Mouse (Mus musculus) gonadal fat pad, adult 2 months (tissue): ENCODE results near the gene Rsph9. TPM values are rescaled to one million over a fixed set of nuclear protein-coding genes. Genes with fewer than 3 reads are reported as not detected.

Experiments used
- DNase-seq: peaks from one replicate; pipeline ENCODE4 v3.0.0-alpha.2; 2012; ENCODE audit warnings: low read depth
- polyA plus RNA-seq: library from polyadenylated mRNA; depleted of rRNA; stranded (reverse); fragments of >200 nt; gene quantifications from 2 replicates; pipeline ENCODE4 v1.2.3, GENCODE M21; 2012

The Rsph9 gene
- polyA plus RNA-seq, 1 experiment: 10.0 TPM

DNA sequence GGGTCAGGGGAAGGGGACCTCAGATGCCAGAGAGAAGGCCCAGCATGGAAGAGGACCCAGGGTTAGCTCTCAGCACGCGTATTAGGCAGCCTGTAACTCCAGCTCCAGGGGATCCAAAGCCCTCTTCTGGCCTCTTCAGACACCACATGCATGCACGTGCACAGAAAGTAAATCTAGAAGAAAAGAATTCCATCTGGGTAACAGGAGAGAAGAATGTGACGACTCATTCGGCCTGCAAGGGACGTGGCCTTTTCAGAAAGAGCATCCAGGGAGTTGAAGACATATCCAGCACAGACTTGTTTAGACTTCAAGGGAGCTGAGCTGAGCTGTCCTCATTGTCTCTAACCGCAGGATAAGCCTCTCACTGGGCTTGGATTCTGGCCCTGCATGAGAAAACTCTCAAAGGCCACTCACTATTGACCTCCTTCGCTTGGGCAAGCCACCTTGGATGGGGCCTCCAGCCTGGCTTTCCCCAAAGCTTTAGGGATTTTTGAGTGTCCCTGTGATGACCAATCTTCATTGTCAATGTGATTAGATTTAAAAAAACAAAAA is 41.3 kb downstream of the Rsph9 start:
- no peak for DNase-seq

- no peak for DNase-seq
Observed at GRCm38 (mm10) chr17:46101906-46102305, 42.1 kb downstream of the Rsph9 start.

- DNase-seq: no peak
Observed at GRCm38 (mm10) chr17:46098525-46098924, 45.5 kb downstream of the Rsph9 start.

DNA sequence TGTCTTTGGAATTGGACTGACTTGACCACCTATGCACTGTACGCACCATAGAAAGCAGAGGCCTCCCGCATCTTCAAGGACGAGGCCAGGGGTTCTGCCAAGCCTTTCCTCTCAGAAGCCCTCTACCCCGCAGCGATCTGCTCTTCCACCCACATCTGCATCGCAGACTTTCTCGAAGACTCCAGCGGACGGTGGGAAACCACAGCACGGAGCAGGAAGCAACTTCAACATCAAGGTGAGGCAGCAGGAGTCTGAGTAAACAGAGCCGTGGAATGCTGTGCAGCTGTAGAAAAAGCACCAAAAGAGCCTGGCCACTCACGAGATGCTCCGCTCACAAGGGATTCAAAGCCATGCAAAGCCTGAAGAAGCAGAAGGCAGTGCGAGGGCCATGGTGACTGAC is 52.1 kb downstream of the Rsph9 start:
- no peak for DNase-seq

DNA sequence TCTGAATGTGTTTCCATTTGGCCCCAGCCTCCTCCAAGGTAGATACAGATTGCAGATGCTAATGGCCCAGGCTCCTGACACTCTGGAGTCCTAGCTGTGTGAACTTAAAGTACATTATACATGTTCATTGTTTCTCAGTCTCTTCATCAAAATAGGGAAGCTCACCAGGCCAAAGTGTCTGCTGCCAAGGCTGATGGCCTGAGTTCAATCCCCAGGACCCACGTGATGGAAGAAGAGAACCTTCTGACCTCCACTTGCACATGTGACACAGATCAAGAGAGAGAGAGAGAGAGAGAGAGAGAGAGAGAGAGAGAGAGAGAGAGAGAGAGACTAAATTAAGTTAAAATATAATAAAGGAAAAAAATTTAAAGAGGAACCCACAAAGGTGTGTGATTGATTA is 52.7 kb downstream of the Rsph9 start:
- DNase-seq: no peak

DNA sequence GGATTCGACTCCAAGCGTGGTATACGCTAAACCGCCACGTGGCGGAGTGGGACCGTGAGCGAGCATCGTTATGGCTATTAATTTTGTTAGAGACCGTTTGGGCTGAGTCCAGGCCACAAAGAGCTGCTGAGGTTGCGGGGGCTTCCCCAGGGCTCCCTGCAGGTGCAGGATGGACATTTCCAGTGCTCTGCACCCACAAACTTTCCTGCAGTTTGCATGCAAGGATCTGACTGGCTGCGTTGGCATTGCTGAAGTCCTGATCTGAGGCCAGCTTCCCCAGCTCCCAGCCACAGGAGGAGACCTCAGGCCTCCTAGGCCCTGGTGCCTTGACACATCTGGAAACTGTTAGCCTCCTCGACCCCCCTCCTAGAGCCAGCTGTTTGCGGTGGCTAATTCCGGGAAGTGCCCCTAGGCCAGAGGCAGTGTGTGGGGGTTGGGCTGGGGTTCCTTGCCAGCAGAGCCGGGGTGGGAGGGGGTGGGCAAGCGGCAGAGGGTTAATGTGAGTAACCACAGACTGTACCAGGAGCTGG is 57.6 kb downstream of the Rsph9 start:
- DNase-seq: no peak

GRCm38 (mm10) chr17:46084091-46084501 is 59.9 kb downstream of the Rsph9 start:
- DNase-seq: no peak

GRCm38 (mm10) chr17:46083381-46083780 is 60.6 kb downstream of the Rsph9 start:
- DNase-seq: no peak

- no peak for DNase-seq
Observed at GRCm38 (mm10) chr17:46081657-46082056, 62.4 kb downstream of the Rsph9 start.

DNA sequence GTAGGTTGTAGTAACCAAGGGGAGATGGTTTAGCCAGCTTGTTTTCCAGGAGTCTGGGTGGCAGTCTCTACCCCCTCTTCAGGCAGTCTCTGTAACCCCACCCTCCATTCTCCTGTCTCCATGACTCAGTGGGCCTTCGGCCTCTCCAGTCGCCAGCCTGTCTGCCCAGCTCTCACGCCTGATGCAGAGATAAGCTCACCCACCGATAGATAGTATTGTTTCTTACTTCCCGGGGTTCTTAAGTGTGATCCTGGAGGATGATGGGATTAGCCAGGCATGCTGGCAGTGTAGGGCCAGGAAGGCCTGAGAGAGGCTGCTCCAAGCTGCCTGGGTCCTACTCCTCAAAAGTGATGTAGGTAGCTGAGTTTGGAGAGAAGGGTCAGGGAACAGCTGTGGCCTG is 63.0 kb downstream of the Rsph9 start:
- DNase-seq: no peak

DNA sequence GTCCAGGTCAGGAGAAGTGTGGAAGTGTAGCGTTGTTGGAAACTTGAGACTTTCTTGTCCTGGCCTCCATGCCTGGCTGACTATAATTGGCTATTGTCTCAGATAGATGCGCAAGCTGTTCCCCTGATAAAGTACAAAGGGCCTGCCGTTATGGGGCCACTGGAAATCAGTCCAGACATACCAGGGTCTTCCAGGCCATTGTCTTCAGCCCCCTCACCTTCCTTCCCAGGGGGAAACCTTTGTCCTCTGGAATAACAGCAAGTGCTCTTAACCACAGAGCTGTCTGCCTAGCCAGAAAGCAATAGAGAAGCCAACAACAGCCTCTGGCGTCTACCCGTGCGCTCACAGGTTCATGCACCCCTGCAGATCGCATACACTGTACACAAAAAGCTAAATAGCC is 63.6 kb downstream of the Rsph9 start:
- DNase-seq: no peak

DNA sequence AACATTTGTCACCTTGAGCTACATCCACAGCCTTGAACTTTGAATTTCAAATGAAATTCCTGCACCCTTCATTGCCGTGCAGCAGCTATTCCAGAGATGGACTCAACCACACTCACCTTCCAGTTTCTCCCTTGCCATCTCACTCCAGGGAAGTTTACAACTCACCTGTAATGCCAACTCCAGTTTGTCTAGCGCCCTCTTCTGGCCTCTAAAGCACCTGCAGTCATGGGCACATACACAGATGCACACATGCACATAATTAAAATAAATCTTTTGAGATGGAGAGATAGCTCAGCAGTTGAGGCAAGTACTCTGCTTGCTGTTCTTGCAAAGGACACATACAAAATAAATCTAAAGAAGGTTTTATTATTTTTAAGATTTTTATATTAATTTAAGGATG is 65.0 kb downstream of the Rsph9 start:
- DNase-seq: no peak

- no peak for DNase-seq
Observed at GRCm38 (mm10) chr17:46077921-46078534, 66.0 kb downstream of the Rsph9 start.

DNA sequence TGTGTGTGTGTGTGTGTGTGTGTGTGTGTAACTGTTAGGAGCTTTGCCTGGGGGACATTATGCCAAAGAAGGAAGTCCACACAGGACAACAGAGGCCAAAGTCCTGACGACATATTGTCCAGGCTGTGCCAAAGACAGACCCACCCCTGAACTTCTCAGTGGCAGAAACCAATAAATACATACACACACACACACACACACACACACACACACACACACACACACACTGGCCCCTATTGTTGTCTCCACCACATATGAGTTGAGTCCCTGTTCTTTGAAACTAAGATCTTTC is 67.8 kb downstream of the Rsph9 start:
- no peak for DNase-seq

DNA sequence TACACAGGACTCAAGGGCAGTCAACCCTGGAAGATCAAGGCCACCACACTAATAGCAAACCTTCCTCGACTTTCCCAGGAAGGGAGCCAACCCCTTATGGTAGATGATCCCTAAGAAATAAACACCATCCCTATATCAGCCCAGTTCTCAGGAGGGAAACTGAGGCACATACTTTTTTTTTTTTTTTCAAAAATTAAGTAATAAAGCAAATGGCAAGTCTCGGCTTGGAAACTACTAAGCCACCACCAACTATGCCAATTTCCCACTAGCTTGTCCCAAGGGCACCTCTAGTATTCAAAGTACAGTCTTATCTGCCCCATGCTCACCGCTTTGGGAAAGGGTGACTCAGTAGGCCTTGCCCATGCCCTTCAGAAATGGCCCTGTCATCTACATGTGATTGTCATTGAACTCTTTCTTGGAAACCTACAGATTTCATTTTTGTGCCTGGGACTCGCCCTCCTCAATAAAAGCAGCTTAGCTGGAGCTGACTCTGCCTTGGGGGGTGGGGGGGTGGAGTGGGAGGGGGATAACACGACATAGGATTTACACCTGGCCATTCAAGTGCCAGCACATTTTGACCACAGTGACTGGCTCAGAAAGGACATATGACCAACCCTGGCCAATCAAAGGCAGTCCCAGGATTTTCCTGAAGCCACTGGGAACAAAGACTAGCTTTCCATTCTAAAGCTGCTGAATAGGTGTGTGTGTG is 68.3 kb downstream of the Rsph9 start:
- DNase-seq: no peak

DNA sequence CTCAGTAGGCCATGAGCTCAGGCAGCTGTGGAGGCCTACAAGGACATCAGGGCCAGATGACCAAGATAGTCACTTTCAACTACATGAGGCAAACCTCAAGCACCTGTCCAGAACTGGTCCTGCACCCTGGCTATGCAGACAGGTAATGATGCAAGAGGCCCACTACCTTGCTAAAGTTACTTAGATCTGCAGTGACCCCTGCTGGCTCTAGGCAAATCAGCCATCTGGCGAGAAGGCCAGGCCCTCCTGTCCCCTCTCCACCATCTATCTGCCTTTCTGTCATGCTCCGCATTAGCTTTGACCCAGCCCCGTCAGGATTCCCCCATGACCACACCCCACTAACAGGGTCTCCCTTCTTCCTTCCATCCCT is 68.9 kb downstream of the Rsph9 start:
- no peak for DNase-seq

GRCm38 (mm10) chr17:46074398-46075115 is 69.5 kb downstream of the Rsph9 start:
- no peak for DNase-seq

- DNase-seq: no peak
Observed at GRCm38 (mm10) chr17:46073730-46074301, 70.2 kb downstream of the Rsph9 start.
